Mouse (Mus musculus): Measurements from ENCODE around the gene Stim1. TPM values are rescaled to one million over a fixed set of nuclear protein-coding genes. Genes with fewer than 3 reads are reported as not detected.

The Stim1 gene
- polyA plus RNA-seq, 1 experiment from 2014 or later: 14.3 TPM

GRCm38 (mm10) chr7:102302471-102302870 is 34.9 kb downstream of the Stim1 start:
- no peak overlapping the region for H3K27ac ChIP-seq (ENCODE audit: low read depth, low read length)
- DNase-seq (ENCODE audit: low spot score) (no peak), ATAC-seq (replicated peaks; ENCODE audit: low FRiP score) (no peak)
- 95% methylated on average over 4 of the region's 4 CpGs for WGBS
- H3K36me3 ChIP-seq (ENCODE audit: control insufficient read depth, insufficient read depth, low read length): no peaks in the 10 kb centered on the region
- no peaks in the 10 kb centered on the region for H3K27me3 ChIP-seq (ENCODE audit: control insufficient read depth, insufficient read depth, low read length)
- H3K4me3 ChIP-seq (ENCODE audit: low read depth, low read length): no peak overlapping the region
- H3K4me1 ChIP-seq (replicated peaks; ENCODE audit: control insufficient read depth, insufficient read depth, low read length): no peaks in the 10 kb centered on the region
- H3K9ac ChIP-seq (ENCODE audit: low read length): no peak overlapping the region
- no peaks in the 10 kb centered on the region for H3K9me3 ChIP-seq (ENCODE audit: control insufficient read depth, low read length)
- no peak overlapping the region for H3K4me2 ChIP-seq (ENCODE audit: low read depth, low read length, severe bottlenecking)

- Histone ChIP-seq H3K27me3 (ENCODE audit: control insufficient read depth, insufficient read depth, low read length) (no peaks in the 10 kb centered on the region), H3K9me3 (ENCODE audit: control insufficient read depth, low read length) (no peaks in the 10 kb centered on the region), H3K4me1 (replicated peaks; ENCODE audit: control insufficient read depth, insufficient read depth, low read length) (no peaks in the 10 kb centered on the region), H3K4me3 (ENCODE audit: low read depth, low read length) (no peak overlapping the region), H3K4me2 (ENCODE audit: low read depth, low read length, severe bottlenecking) (no peak overlapping the region), H3K9ac (ENCODE audit: low read length) (no peak overlapping the region), H3K27ac (ENCODE audit: low read depth, low read length) (no peak overlapping the region), H3K36me3 (ENCODE audit: control insufficient read depth, insufficient read depth, low read length) (no peaks in the 10 kb centered on the region)
- DNase-seq (ENCODE audit: low spot score) (no peak), ATAC-seq (replicated peaks; ENCODE audit: low FRiP score) (no peak)
- 94% methylated on average over 2 of the region's 2 CpGs for WGBS
Observed at GRCm38 (mm10) chr7:102305596-102305995, 38.0 kb downstream of the Stim1 start.

DNA sequence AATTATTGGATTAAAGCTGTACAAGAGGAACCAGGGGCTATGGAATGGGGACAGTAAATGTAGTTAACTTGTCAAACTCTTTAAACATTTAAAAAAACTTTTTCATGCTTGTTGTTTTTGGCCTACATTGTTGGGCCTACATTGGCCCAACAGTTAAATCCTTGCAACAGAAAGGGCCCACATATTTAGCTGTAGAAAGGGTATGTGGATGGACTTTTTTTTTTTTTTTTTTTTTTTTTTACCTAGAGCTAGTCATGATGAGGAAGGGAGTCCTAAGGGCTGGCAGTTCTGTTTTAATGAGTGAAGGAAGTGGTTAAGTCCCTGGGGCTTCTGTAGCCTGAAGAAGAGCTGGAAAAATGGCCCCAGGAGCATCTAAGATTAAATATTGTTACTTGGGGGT is 42.7 kb downstream of the Stim1 start:
- H3K27me3 ChIP-seq (ENCODE audit: control insufficient read depth, insufficient read depth, low read length): no peaks in the 10 kb centered on the region
- no peak for ATAC-seq (replicated peaks; ENCODE audit: low FRiP score)
- no peak overlapping the region for H3K4me3 ChIP-seq (ENCODE audit: low read depth, low read length)
- no peaks in the 10 kb centered on the region for H3K4me1 ChIP-seq (replicated peaks; ENCODE audit: control insufficient read depth, insufficient read depth, low read length)
- H3K4me2 ChIP-seq (ENCODE audit: low read depth, low read length, severe bottlenecking): no peak overlapping the region
- H3K9ac ChIP-seq (ENCODE audit: low read length): no peak overlapping the region
- no peak overlapping the region for H3K27ac ChIP-seq (ENCODE audit: low read depth, low read length)
- H3K9me3 ChIP-seq (ENCODE audit: control insufficient read depth, low read length): no peaks in the 10 kb centered on the region
- no peaks in the 10 kb centered on the region for H3K36me3 ChIP-seq (ENCODE audit: control insufficient read depth, insufficient read depth, low read length)
- no peak for DNase-seq (ENCODE audit: low spot score)

DNA sequence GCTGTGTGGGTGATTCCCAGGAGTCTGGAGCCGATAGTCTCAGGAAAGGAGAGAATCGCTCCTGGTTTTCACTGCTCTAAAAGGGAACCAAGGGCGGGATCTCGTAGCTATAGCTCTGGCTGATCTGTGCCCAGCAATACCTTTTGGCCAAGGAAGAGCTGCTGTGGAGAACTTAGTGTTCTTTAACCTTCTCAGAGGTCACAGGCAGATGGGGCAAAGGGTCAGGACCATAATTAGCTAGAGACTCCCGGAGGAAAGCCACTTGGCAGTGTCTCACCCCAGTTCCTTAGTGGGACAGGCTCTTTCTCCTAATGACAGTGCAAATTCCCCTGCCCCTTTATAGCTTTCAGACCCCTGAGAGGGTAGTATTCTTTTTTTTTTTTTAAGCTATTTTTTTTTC is 43.2 kb downstream of the Stim1 start:
- no peaks in the 10 kb centered on the region for H3K27me3 ChIP-seq (ENCODE audit: control insufficient read depth, insufficient read depth, low read length)
- no peaks in the 10 kb centered on the region for H3K36me3 ChIP-seq (ENCODE audit: control insufficient read depth, insufficient read depth, low read length)
- ATAC-seq (replicated peaks; ENCODE audit: low FRiP score): no peak
- H3K4me1 ChIP-seq (replicated peaks; ENCODE audit: control insufficient read depth, insufficient read depth, low read length): no peaks in the 10 kb centered on the region
- H3K9ac ChIP-seq (ENCODE audit: low read length): no peak overlapping the region
- H3K27ac ChIP-seq (ENCODE audit: low read depth, low read length): no peak overlapping the region
- H3K9me3 ChIP-seq (ENCODE audit: control insufficient read depth, low read length): no peaks in the 10 kb centered on the region
- 93% methylated on average over 5 of the region's 5 CpGs for WGBS
- no peak overlapping the region for H3K4me2 ChIP-seq (ENCODE audit: low read depth, low read length, severe bottlenecking)
- DNase-seq (ENCODE audit: low spot score): no peak
- H3K4me3 ChIP-seq (ENCODE audit: low read depth, low read length): no peak overlapping the region

GRCm38 (mm10) chr7:102312840-102313534 is 45.4 kb downstream of the Stim1 start:
- H3K4me1 ChIP-seq (replicated peaks; ENCODE audit: control insufficient read depth, insufficient read depth, low read length): no peaks in the 10 kb centered on the region
- no peak overlapping the region for H3K9ac ChIP-seq (ENCODE audit: low read length)
- no peak overlapping the region for H3K27ac ChIP-seq (ENCODE audit: low read depth, low read length)
- H3K27me3 ChIP-seq (ENCODE audit: control insufficient read depth, insufficient read depth, low read length): no peaks in the 10 kb centered on the region
- no peaks in the 10 kb centered on the region for H3K36me3 ChIP-seq (ENCODE audit: control insufficient read depth, insufficient read depth, low read length)
- DNase-seq (ENCODE audit: low spot score): no peak
- ATAC-seq (replicated peaks; ENCODE audit: low FRiP score): no peak
- 84% methylated on average over 4 of the region's 4 CpGs for WGBS
- no peak overlapping the region for H3K4me2 ChIP-seq (ENCODE audit: low read depth, low read length, severe bottlenecking)
- no peak overlapping the region for H3K4me3 ChIP-seq (ENCODE audit: low read depth, low read length)
- H3K9me3 ChIP-seq (ENCODE audit: control insufficient read depth, low read length): no peaks in the 10 kb centered on the region

DNA sequence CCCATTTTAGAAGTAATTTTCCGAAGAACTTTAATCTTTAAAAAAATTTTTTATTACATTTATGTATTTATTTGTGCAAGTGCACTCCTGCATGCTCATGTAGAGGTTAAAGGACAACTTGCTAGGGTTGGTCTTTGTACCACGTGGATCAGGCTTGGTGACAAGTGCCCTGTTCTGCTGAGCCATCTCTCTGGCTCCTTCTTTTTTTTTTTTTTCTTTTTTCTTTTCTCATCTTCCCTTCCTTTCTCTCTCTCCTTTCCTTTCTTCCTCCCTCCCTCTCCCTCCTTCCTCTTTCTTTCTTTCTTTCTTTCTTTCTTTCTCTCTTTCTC is 45.9 kb downstream of the Stim1 start:
- H3K4me3 ChIP-seq (ENCODE audit: low read depth, low read length): no peak overlapping the region
- WGBS: 66% methylated on average over 2 of the region's 2 CpGs

GRCm38 (mm10) chr7:102314107-102314506 is 46.5 kb downstream of the Stim1 start:
- H3K4me2 ChIP-seq (ENCODE audit: low read depth, low read length, severe bottlenecking): no peak overlapping the region
- no peaks in the 10 kb centered on the region for H3K4me1 ChIP-seq (replicated peaks; ENCODE audit: control insufficient read depth, insufficient read depth, low read length)
- no peak for ATAC-seq (replicated peaks; ENCODE audit: low FRiP score)
- WGBS: 83% methylated on average over 1 of the region's 1 CpGs
- no peak for DNase-seq (ENCODE audit: low spot score)
- H3K9ac ChIP-seq (ENCODE audit: low read length): no peak overlapping the region
- no peaks in the 10 kb centered on the region for H3K27me3 ChIP-seq (ENCODE audit: control insufficient read depth, insufficient read depth, low read length)
- no peak overlapping the region for H3K27ac ChIP-seq (ENCODE audit: low read depth, low read length)
- H3K4me3 ChIP-seq (ENCODE audit: low read depth, low read length): no peak overlapping the region
- H3K9me3 ChIP-seq (ENCODE audit: control insufficient read depth, low read length): no peaks in the 10 kb centered on the region
- H3K36me3 ChIP-seq (ENCODE audit: control insufficient read depth, insufficient read depth, low read length): no peaks in the 10 kb centered on the region

More for the DNA sequence above, 45.9 kb downstream of the Stim1 start:
- no peaks in the 10 kb centered on the region for H3K4me1 ChIP-seq (replicated peaks; ENCODE audit: control insufficient read depth, insufficient read depth, low read length)
- H3K9ac ChIP-seq (ENCODE audit: low read length): no peak overlapping the region
- no peak overlapping the region for H3K27ac ChIP-seq (ENCODE audit: low read depth, low read length)
- DNase-seq (ENCODE audit: low spot score) (no peak), ATAC-seq (replicated peaks; ENCODE audit: low FRiP score) (no peak)
- no peak overlapping the region for H3K4me2 ChIP-seq (ENCODE audit: low read depth, low read length, severe bottlenecking)
- no peaks in the 10 kb centered on the region for H3K36me3 ChIP-seq (ENCODE audit: control insufficient read depth, insufficient read depth, low read length)
- no peaks in the 10 kb centered on the region for H3K27me3 ChIP-seq (ENCODE audit: control insufficient read depth, insufficient read depth, low read length)
- no peaks in the 10 kb centered on the region for H3K9me3 ChIP-seq (ENCODE audit: control insufficient read depth, low read length)

DNA sequence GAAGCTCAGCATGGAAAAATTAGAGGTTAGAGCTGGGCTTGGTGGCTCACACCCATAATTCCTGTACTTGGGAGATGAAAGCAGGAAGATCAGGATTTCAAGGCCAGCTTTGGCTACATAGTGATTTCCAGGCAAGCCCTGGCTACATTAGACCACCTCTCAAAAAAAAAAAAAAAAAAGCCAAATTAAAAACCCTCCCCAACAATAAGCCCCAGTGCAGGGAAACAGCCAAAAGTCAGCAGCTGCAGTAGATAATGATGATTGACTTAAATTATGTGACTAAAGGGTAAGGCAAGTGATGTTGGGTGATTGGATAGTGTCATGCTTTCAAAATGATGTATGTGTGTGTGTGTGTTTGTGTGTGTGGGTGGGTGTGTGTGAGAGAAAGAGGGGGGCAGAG is 47.3 kb downstream of the Stim1 start:
- Histone ChIP-seq H3K9me3 (ENCODE audit: control insufficient read depth, low read length) (no peaks in the 10 kb centered on the region), H3K4me1 (replicated peaks; ENCODE audit: control insufficient read depth, insufficient read depth, low read length) (no peaks in the 10 kb centered on the region), H3K27me3 (ENCODE audit: control insufficient read depth, insufficient read depth, low read length) (no peaks in the 10 kb centered on the region), H3K4me2 (ENCODE audit: low read depth, low read length, severe bottlenecking) (no peak overlapping the region), H3K36me3 (ENCODE audit: control insufficient read depth, insufficient read depth, low read length) (no peaks in the 10 kb centered on the region), H3K4me3 (ENCODE audit: low read depth, low read length) (no peak overlapping the region), H3K27ac (ENCODE audit: low read depth, low read length) (no peak overlapping the region), H3K9ac (ENCODE audit: low read length) (no peak overlapping the region)
- no peak for ATAC-seq (replicated peaks; ENCODE audit: low FRiP score)
- DNase-seq (ENCODE audit: low spot score): no peak

DNA sequence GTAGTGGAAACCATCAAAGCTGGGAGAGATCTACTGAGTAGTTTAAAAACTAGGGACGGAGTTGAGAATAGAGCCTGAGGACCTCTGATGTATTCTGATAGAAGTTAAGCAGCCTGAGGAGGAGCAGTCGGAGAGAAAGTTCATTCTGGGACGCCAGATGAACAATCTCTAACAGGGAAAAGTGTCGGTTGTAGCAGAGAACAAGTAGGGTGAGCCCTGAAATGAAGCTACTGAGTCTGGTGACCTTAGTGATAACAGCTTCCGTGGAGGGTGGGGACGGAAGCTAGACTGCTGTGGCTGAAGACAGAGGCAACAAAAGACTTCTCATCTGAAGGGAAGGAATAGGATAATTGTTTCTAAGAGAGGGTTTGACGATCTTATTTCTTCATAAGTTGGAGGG is 47.8 kb downstream of the Stim1 start:
- Histone ChIP-seq H3K36me3 (ENCODE audit: control insufficient read depth, insufficient read depth, low read length) (no peaks in the 10 kb centered on the region), H3K27ac (ENCODE audit: low read depth, low read length) (no peak overlapping the region), H3K9ac (ENCODE audit: low read length) (no peak overlapping the region), H3K4me3 (ENCODE audit: low read depth, low read length) (no peak overlapping the region), H3K27me3 (ENCODE audit: control insufficient read depth, insufficient read depth, low read length) (no peaks in the 10 kb centered on the region), H3K4me1 (replicated peaks; ENCODE audit: control insufficient read depth, insufficient read depth, low read length) (no peaks in the 10 kb centered on the region), H3K4me2 (ENCODE audit: low read depth, low read length, severe bottlenecking) (no peak overlapping the region), H3K9me3 (ENCODE audit: control insufficient read depth, low read length) (no peaks in the 10 kb centered on the region)
- DNase-seq (ENCODE audit: low spot score): no peak
- no peak for ATAC-seq (replicated peaks; ENCODE audit: low FRiP score)
- 72% methylated on average over 7 of the region's 7 CpGs for WGBS
